Mouse (Mus musculus): ENCODE data around the gene Nms. TPM values are rescaled to one million over a fixed set of nuclear protein-coding genes. Genes with fewer than 3 reads are reported as not detected.

The Nms gene
- polyA plus RNA-seq, 1 experiment from 2014 or later, result not detected

DNA sequence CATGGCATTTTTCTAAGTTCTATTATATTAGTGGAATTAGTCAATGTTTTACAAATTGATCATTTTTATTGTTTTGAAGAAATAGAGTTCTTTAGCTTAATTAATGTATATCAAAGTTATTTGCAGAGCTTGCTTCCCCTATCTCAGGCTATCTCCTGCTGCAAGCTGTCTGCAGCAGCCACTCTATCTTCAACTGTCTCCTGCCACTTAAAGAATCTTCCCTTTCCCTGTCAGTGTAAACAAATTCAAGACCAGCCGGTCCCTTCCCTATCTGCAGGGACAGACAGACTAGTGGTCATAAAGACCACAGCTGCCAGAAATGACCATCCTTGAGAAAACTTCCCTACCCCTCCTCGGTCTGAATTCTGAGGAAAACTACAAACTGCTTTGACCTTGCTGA is 44.9 kb downstream of the Nms start:
- 28% methylated on average over 2 of the region's 2 CpGs for WGBS
- Histone ChIP-seq H3K4me3 (ENCODE audit: low read depth, low read length) (no peak overlapping the region), H3K4me2 (replicated peaks; ENCODE audit: low read depth, low read length) (no peak overlapping the region), H3K27ac (ENCODE audit: low read length) (no peak overlapping the region), H3K36me3 (ENCODE audit: control insufficient read depth, insufficient read depth, low read length) (no peaks in the 10 kb centered on the region), H3K9me3 (ENCODE audit: control insufficient read depth, low read depth, low read length) (no peaks in the 10 kb centered on the region), H3K27me3 (ENCODE audit: control insufficient read depth, insufficient read depth, low read length) (no peaks in the 10 kb centered on the region), H3K9ac (replicated peaks; ENCODE audit: low read depth, low read length) (no peak overlapping the region), H3K4me1 (ENCODE audit: control insufficient read depth, insufficient read depth, low read length) (no peaks in the 10 kb centered on the region)
- ATAC-seq (ENCODE audit: insufficient number of reproducible peaks, insufficient read depth, low FRiP score, low read depth), result no peak

DNA sequence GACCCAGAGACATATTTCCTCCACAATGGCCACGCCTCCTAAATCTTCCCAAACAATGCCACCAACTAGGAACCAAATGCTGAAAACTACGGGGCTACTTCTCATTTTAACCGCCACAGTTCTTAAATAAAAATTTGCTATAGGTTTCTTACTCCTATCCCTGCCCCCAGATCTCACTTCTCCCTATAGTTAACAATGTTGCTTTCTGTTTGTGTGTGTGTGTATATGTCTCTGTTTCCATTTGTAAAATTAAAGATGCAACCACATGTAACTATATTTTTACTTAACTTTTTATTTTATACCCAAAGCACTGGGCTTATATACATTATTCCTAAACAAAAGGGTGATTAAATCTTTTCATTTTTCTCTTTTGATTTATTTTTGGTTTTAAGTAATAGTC is 46.4 kb downstream of the Nms start, which contains the start of gene Pdcl3:
Gene Pdcl3, plus strand, starts transcription at position 301 of the 400 bp plus-strand sequence.
- H3K4me1 ChIP-seq (ENCODE audit: control insufficient read depth, insufficient read depth, low read length), result no peaks in the 10 kb centered on the region; the same call in 1 of the 2 replicates
- 87% methylated on average over 3 of the region's 3 CpGs for WGBS
- H3K27me3 ChIP-seq (ENCODE audit: control insufficient read depth, insufficient read depth, low read length), result no peaks in the 10 kb centered on the region
- no peak for ATAC-seq (ENCODE audit: insufficient number of reproducible peaks, insufficient read depth, low FRiP score, low read depth)
- no peak within 1 kb of the TSS for H3K9ac ChIP-seq (replicated peaks; ENCODE audit: low read depth, low read length)
- no peak within 1 kb of the TSS for H3K4me3 ChIP-seq (ENCODE audit: low read depth, low read length)
- H3K36me3 ChIP-seq (ENCODE audit: control insufficient read depth, insufficient read depth, low read length), result no peaks in the 10 kb centered on the region
- no peak within 1 kb of the TSS for H3K4me2 ChIP-seq (replicated peaks; ENCODE audit: low read depth, low read length)
- no peak within 1 kb of the TSS for H3K27ac ChIP-seq (ENCODE audit: low read length)
- no peaks in the 10 kb centered on the region for H3K9me3 ChIP-seq (ENCODE audit: control insufficient read depth, low read depth, low read length)

DNA sequence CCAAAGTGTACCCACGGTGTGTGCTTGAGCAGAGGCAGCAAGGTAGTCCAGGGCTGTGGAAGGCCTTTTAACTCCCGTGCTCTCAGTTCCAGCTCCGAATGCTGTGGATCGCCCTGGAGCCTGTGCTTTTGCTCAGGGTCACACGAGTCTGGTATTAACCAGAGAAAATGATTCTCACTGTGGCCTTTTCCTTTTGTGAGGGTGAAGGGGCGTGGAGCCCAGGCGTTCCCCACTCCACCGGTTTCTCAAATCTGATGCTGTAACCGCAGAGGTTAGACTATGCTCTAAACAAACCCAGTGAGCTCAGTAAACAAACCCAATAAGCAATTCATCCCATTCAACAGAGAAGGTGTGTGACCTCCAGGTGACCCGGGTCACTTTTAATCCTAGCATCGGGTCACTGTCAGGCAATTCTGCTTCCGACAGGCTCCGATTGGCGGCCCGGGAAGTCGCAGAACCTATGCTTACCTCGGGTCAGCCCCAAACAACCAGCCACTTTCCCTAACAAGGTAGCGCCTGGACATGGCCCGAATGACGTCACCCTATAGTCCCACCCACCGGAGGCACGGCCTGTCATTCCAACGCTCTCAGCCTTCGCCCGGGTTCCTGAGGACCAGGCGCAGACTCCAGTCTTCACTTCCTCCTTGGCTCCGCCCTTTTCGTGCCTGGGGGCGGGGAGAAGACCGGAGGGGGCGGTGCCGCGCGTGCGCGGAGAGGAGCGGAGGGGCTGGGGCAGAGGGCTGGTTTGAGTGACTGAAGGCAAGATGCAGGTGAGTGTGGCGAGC is 48.3 kb downstream of the Nms start:
- Histone ChIP-seq H3K4me2 (replicated peaks; ENCODE audit: low read depth, low read length) (peak overlapping the region; percentile 43), H3K9ac (replicated peaks; ENCODE audit: low read depth, low read length) (peak overlapping the region; percentile 55), H3K4me1 (ENCODE audit: control insufficient read depth, insufficient read depth, low read length) (no peaks in the 10 kb centered on the region; the same call in 1 of the 2 replicates), H3K27me3 (ENCODE audit: control insufficient read depth, insufficient read depth, low read length) (no peaks in the 10 kb centered on the region), H3K27ac (ENCODE audit: low read length) (peak overlapping the region; percentile 66), H3K4me3 (ENCODE audit: low read depth, low read length) (peak overlapping the region; percentile 65), H3K9me3 (ENCODE audit: control insufficient read depth, low read depth, low read length) (no peaks in the 10 kb centered on the region), H3K36me3 (ENCODE audit: control insufficient read depth, insufficient read depth, low read length) (peaks cover 8% of the 10 kb centered on the region; the same call in 1 of the 2 replicates)
- ATAC-seq (ENCODE audit: insufficient number of reproducible peaks, insufficient read depth, low FRiP score, low read depth), result peak; percentile 98
- WGBS, result 2% methylated on average over 38 of the region's 38 CpGs

- WGBS, result 0% methylated on average over 25 of the region's 25 CpGs
- peak overlapping the region; percentile 84 for H3K4me2 ChIP-seq (replicated peaks; ENCODE audit: low read depth, low read length)
- H3K9ac ChIP-seq (replicated peaks; ENCODE audit: low read depth, low read length), result peak overlapping the region; percentile 55
- no peaks in the 10 kb centered on the region for H3K9me3 ChIP-seq (ENCODE audit: control insufficient read depth, low read depth, low read length)
- H3K4me1 ChIP-seq (ENCODE audit: control insufficient read depth, insufficient read depth, low read length), result no peaks in the 10 kb centered on the region; the same call in 1 of the 2 replicates
- ATAC-seq (ENCODE audit: insufficient number of reproducible peaks, insufficient read depth, low FRiP score, low read depth), result peak; percentile 84
- H3K27me3 ChIP-seq (ENCODE audit: control insufficient read depth, insufficient read depth, low read length), result no peaks in the 10 kb centered on the region
- peak overlapping the region; percentile 48; the same call in 1 of the 2 replicates for H3K27ac ChIP-seq (ENCODE audit: low read length)
- peaks cover 13% of the 10 kb centered on the region; the same call in 1 of the 2 replicates for H3K36me3 ChIP-seq (ENCODE audit: control insufficient read depth, insufficient read depth, low read length)
- H3K4me3 ChIP-seq (ENCODE audit: low read depth, low read length), result peak overlapping the region; percentile 65
These were observed 48.9 kb downstream of the Nms start for GRCm38 (mm10) chr1:38987865-38988211.

GRCm38 (mm10) chr1:38988357-38988756 is 49.4 kb downstream of the Nms start:
- H3K27ac ChIP-seq (ENCODE audit: low read length), result peak overlapping the region; percentile 10; the same call in 1 of the 2 replicates
- WGBS, result 22% methylated on average over 7 of the region's 7 CpGs
- peak overlapping the region; percentile 55 for H3K9ac ChIP-seq (replicated peaks; ENCODE audit: low read depth, low read length)
- no peak for ATAC-seq (ENCODE audit: insufficient number of reproducible peaks, insufficient read depth, low FRiP score, low read depth)
- H3K4me3 ChIP-seq (ENCODE audit: low read depth, low read length), result peak overlapping the region; percentile 65
- no peaks in the 10 kb centered on the region for H3K9me3 ChIP-seq (ENCODE audit: control insufficient read depth, low read depth, low read length)
- no peaks in the 10 kb centered on the region for H3K27me3 ChIP-seq (ENCODE audit: control insufficient read depth, insufficient read depth, low read length)
- H3K4me2 ChIP-seq (replicated peaks; ENCODE audit: low read depth, low read length), result peak overlapping the region; percentile 84
- H3K36me3 ChIP-seq (ENCODE audit: control insufficient read depth, insufficient read depth, low read length), result peaks cover 15% of the 10 kb centered on the region; the same call in 1 of the 2 replicates
- no peaks in the 10 kb centered on the region; the same call in 1 of the 2 replicates for H3K4me1 ChIP-seq (ENCODE audit: control insufficient read depth, insufficient read depth, low read length)

DNA sequence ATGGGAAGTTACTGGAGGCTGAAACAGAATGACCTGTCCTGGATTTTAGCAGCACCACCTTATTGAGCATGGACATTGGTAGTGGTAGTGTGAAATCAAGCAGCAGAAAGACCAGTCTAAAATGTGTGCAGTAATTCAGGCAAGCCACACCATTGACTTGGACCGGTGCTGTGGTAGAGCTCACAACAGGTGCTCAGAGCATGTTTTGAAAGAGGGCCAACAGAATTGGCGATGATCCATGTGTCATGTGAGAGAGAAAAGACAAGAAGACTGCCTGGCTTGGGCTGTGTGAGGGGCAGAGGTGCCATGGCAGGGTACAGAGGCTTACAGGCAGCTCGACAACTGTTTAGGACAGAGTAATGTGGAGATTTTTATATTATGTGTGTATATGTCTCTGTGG is 53.4 kb downstream of the Nms start:
- Histone ChIP-seq H3K27me3 (ENCODE audit: control insufficient read depth, insufficient read depth, low read length) (no peaks in the 10 kb centered on the region), H3K36me3 (ENCODE audit: control insufficient read depth, insufficient read depth, low read length) (peaks cover 49% of the 10 kb centered on the region), H3K4me1 (ENCODE audit: control insufficient read depth, insufficient read depth, low read length) (no peaks in the 10 kb centered on the region; the same call in 1 of the 2 replicates), H3K4me2 (replicated peaks; ENCODE audit: low read depth, low read length) (no peak overlapping the region), H3K27ac (ENCODE audit: low read length) (no peak overlapping the region), H3K9me3 (ENCODE audit: control insufficient read depth, low read depth, low read length) (no peaks in the 10 kb centered on the region), H3K4me3 (ENCODE audit: low read depth, low read length) (no peak overlapping the region), H3K9ac (replicated peaks; ENCODE audit: low read depth, low read length) (no peak overlapping the region)
- 89% methylated on average over 3 of the region's 3 CpGs for WGBS
- ATAC-seq (ENCODE audit: insufficient number of reproducible peaks, insufficient read depth, low FRiP score, low read depth), result no peak

Other genes starting within 250 kb of the Nms start
- gene Lonrf2, start 102.4 kb upstream of the Nms start, polyA plus RNA-seq (2014; fragmentation: Nextera tagmentation; extraction: Ambion mirVana), result 2.0 and 2.2 TPM in 2 replicates
- gene Chst10, start 41.0 kb upstream of the Nms start, polyA plus RNA-seq (2014; fragmentation: Nextera tagmentation; extraction: Ambion mirVana), result 5.6 and 6.5 TPM in 2 replicates
- 166 and 171 TPM in 2 replicates for gene Pdcl3, start 46.5 kb downstream of the Nms start, polyA plus RNA-seq (2014; fragmentation: Nextera tagmentation; extraction: Ambion mirVana)